Mouse (Mus musculus) CH12.LX (cell line): ENCODE measurements around the gene Camk2b. TPM values are rescaled to one million over a fixed set of nuclear protein-coding genes. Genes with fewer than 3 reads are reported as not detected.

ENCODE experiments used
- DNase-seq: peaks from one replicate; pipeline ENCODE4 v3.0.0-alpha.2; 2013; ENCODE audit errors: extremely low read depth
- H3K27ac ChIP-seq: 2 replicates; pipeline ENCODE4 v1.5.1; 2012; ENCODE audit warnings: low read depth, mild to moderate bottlenecking, control low read depth, moderate library complexity; ENCODE audit not compliant: insufficient read depth
- H3K27me3 ChIP-seq: replicated peaks from 2 replicates; pipeline ENCODE3; 2012; ENCODE audit warnings: inconsistent platforms
- H3K36me3 ChIP-seq, 2 experiments: replicated peaks in 1 of 2; 2 replicates each; pipeline versions ENCODE3 to v1.6.1; 2012; ENCODE audit warnings: inconsistent platforms in 1 of 2, low read length in 1 of 2, mild to moderate bottlenecking in 1 of 2, mixed read lengths in 1 of 2, moderate library complexity in 1 of 2; ENCODE audit not compliant: control insufficient read depth in 1 of 2, insufficient read depth in 1 of 2
- H3K4me1 ChIP-seq, 2 experiments: 2 replicates each; pipeline ENCODE4 v1.6.1; 2012; ENCODE audit warnings: inconsistent platforms in 1 of 2, moderate library complexity in 1 of 2; ENCODE audit not compliant: insufficient read depth in 2 of 2, control insufficient read depth in 1 of 2
- H3K4me2 ChIP-seq: 2 replicates; pipeline ENCODE4 v1.6.1; 2012; ENCODE audit warnings: low read depth, mild to moderate bottlenecking, control low read depth; ENCODE audit not compliant: poor library complexity, insufficient read depth, severe bottlenecking
- H3K4me3 ChIP-seq, 3 experiments: fragments of 150-350 bp in 1 of 3; sonication (generic) in 1 of 3; replicated peaks in 1 of 3; 2 replicates each; pipeline versions ENCODE3 to v1.5.1; 2011 to 2012; ENCODE audit warnings: low read depth in 2 of 3, low read length in 2 of 3, mild to moderate bottlenecking in 2 of 3, moderate library complexity in 2 of 3, control low read depth in 1 of 3, improper control_type of control experiment in 1 of 3, inconsistent platforms in 1 of 3, mixed read lengths in 1 of 3; ENCODE audit not compliant: poor library complexity in 1 of 3
- H3K79me2 ChIP-seq: replicated peaks from 2 replicates; pipeline ENCODE4 v1.6.1; 2012; ENCODE audit warnings: mild to moderate bottlenecking, moderate library complexity; ENCODE audit not compliant: control insufficient read depth, poor library complexity, insufficient read depth, severe bottlenecking; ENCODE audit errors: extremely low read depth
- H3K9ac ChIP-seq: 2 replicates; pipeline ENCODE4 v1.6.1; 2012; ENCODE audit warnings: low read depth, mild to moderate bottlenecking, control low read depth, moderate library complexity; ENCODE audit not compliant: insufficient read depth
- H3K9me3 ChIP-seq: replicated peaks from 2 replicates; pipeline ENCODE3; 2012; ENCODE audit warnings: low read length, inconsistent platforms, mixed read lengths
- CHD1 ChIP-seq: IDR thresholded peaks from 2 replicates; pipeline ENCODE4 v1.6.1; 2012; ENCODE audit warnings: low read depth, low read length, improper control_type of control experiment, inconsistent platforms
- CHD2 ChIP-seq: IDR thresholded peaks from 2 replicates; pipeline ENCODE4 v1.6.1; 2011; ENCODE audit warnings: low read length, improper control_type of control experiment
- CTCF ChIP-seq, 2 experiments: IDR thresholded peaks in 1 of 2; conservative IDR thresholded peaks in 1 of 2; 2 replicates each; pipeline ENCODE4 v1.5.1; 2011 to 2012; ENCODE audit warnings: low read depth in 2 of 2, low read length in 2 of 2, improper control_type of control experiment in 1 of 2, inconsistent platforms in 1 of 2, mild to moderate bottlenecking in 1 of 2, moderate library complexity in 1 of 2
- E2F4 ChIP-seq: IDR thresholded peaks from 2 replicates; pipeline ENCODE4 v1.6.1; 2011; ENCODE audit warnings: low read depth, low read length, improper control_type of control experiment; ENCODE audit not compliant: insufficient replicate concordance
- EP300 ChIP-seq: IDR thresholded peaks from 2 replicates; pipeline ENCODE4 v1.6.1; 2011; ENCODE audit warnings: low read length, improper control_type of control experiment
- JUN ChIP-seq: IDR thresholded peaks from 2 replicates; pipeline ENCODE4 v1.6.1; 2011; ENCODE audit warnings: low read depth, mild to moderate bottlenecking, low read length, improper control_type of control experiment, moderate library complexity; ENCODE audit not compliant: insufficient read depth
- JUND ChIP-seq: conservative IDR thresholded peaks from 2 replicates; pipeline ENCODE4 v1.6.1; 2011; ENCODE audit warnings: low read depth, low read length, improper control_type of control experiment
- MAX ChIP-seq: IDR thresholded peaks from 2 replicates; pipeline ENCODE4 v1.6.1; 2011; ENCODE audit warnings: low read length, improper control_type of control experiment
- MAZ ChIP-seq: IDR thresholded peaks from 2 replicates; pipeline ENCODE4 v1.6.1; 2012; ENCODE audit warnings: low read depth, mild to moderate bottlenecking, inconsistent platforms, low read length, improper control_type of control experiment, moderate library complexity
- MEF2A ChIP-seq: IDR thresholded peaks from 2 replicates; pipeline ENCODE4 v1.6.1; 2014; ENCODE audit warnings: low read depth, mild to moderate bottlenecking, inconsistent platforms, low read length, improper control_type of control experiment, borderline replicate concordance
- MYC ChIP-seq: IDR thresholded peaks from 2 replicates; pipeline ENCODE4 v1.6.1; 2011; ENCODE audit warnings: low read depth, mild to moderate bottlenecking, improper control_type of control experiment, low read length
- PAX5 ChIP-seq: IDR thresholded peaks from 2 replicates; pipeline ENCODE4 v1.6.1; 2012; ENCODE audit warnings: low read length, inconsistent platforms, mixed read lengths
- RAD21 ChIP-seq: IDR thresholded peaks from 2 replicates; pipeline ENCODE4 v1.6.1; 2011; ENCODE audit warnings: low read depth, mild to moderate bottlenecking, low read length, improper control_type of control experiment, moderate library complexity
- SIN3A ChIP-seq: IDR thresholded peaks from 2 replicates; pipeline ENCODE4 v1.6.1; 2012; ENCODE audit warnings: low read length, improper control_type of control experiment, inconsistent platforms
- SMC3 ChIP-seq: IDR thresholded peaks from 2 replicates; pipeline ENCODE4 v1.6.1; 2011; ENCODE audit warnings: low read depth, low read length, improper control_type of control experiment
- TBP ChIP-seq: conservative IDR thresholded peaks from 2 replicates; pipeline ENCODE4 v1.6.1; 2011; ENCODE audit warnings: low read depth, low read length, improper control_type of control experiment
- UBTF ChIP-seq: IDR thresholded peaks from 2 replicates; pipeline ENCODE4 v1.6.1; 2012; ENCODE audit warnings: low read depth, mild to moderate bottlenecking, inconsistent platforms, low read length, improper control_type of control experiment, moderate library complexity
- USF1 ChIP-seq: IDR thresholded peaks from 2 replicates; pipeline ENCODE4 v1.6.1; 2014; ENCODE audit warnings: low read depth, mild to moderate bottlenecking, inconsistent platforms, low read length, improper control_type of control experiment
- USF2 ChIP-seq: conservative IDR thresholded peaks from 2 replicates; pipeline ENCODE4 v1.6.1; 2011; ENCODE audit warnings: low read depth, low read length, improper control_type of control experiment
- ZC3H11A ChIP-seq: IDR thresholded peaks from 2 replicates; pipeline ENCODE4 v1.6.1; 2012; ENCODE audit warnings: low read depth, mild to moderate bottlenecking, inconsistent platforms, low read length, improper control_type of control experiment
- ZMIZ1 ChIP-seq: IDR thresholded peaks from 2 replicates; pipeline ENCODE4 v1.6.1; 2012; ENCODE audit warnings: low read depth, mild to moderate bottlenecking, inconsistent platforms, low read length, improper control_type of control experiment
- ZNF384 ChIP-seq: IDR thresholded peaks from 2 replicates; pipeline ENCODE4 v1.6.1; 2012; ENCODE audit warnings: low read depth, low read length, improper control_type of control experiment, inconsistent platforms
- dilution Hi-C: fragments of 300-500 bp; cut with MboI; formaldehyde crosslinking; loops from 2 replicates; pipeline ENCODE4 v1.14.3; 2020; ENCODE audit warnings: low sequenced_read_pairs; ENCODE audit not compliant: extremely low pct_unique_long_range_greater_than_20kb, extremely low pct_ligation_motif_present
- in situ Hi-C: fragments of 300-500 bp; cut with MboI; formaldehyde crosslinking; loops from 3 replicates; pipeline ENCODE4 v1.14.3; 2019; ENCODE audit warnings: low sequenced_read_pairs, low pct_ligation_motif_present, low pct_unique_long_range_greater_than_20kb, mixed read lengths
- polyA plus RNA-seq: library from polyadenylated mRNA; unstranded; fragments of >175 nt; gene quantifications from 2 replicates; pipeline ENCODE4 v1.2.1, GENCODE M21; 2012; ENCODE audit warnings: low read depth; ENCODE audit not compliant: insufficient read length
- total RNA-seq, 2 experiments: library from RNA; depleted of rRNA; stranded (reverse); fragments of 300-350 nt in 1 of 2; fragments of >200 nt in 1 of 2; gene quantifications; 2 replicates each; pipeline ENCODE4 v1.2.3; 2012 to 2014

The Camk2b gene
- total and polyA plus RNA-seq, 3 experiments = 0.08 to 0.26 (median 0.11) TPM

- Histone ChIP-seq H3K4me1 (peaks cover 17 to 48% of the 10 kb centered on the region in 2 experiments), H3K27me3 (no peaks in the 10 kb centered on the region), H3K36me3 (peaks cover 12 to 21% of the 10 kb centered on the region in 2 experiments), H3K4me2 (no peak overlapping the region), H3K4me3 (no peak overlapping the region), H3K79me2 (peaks cover 34% of the 10 kb centered on the region), H3K9me3 (no peaks in the 10 kb centered on the region), H3K27ac (no peak overlapping the region), H3K9ac (peak overlapping the region; percentile 87; the same call in 1 of the 2 replicates)
- no peak for DNase-seq
- TF ChIP-seq JUN (no peak), CHD1 (no peak)
- in situ Hi-C loops (no loop called here), dilution Hi-C loops (no loop called here)
Measured at GRCm38 (mm10) chr11:5954435-5954834, 111.7 kb downstream of the Camk2b start.

- H3K27ac ChIP-seq = no peak overlapping the region
- H3K27me3 ChIP-seq = no peaks in the 10 kb centered on the region
- dilution Hi-C loops (no loop called here), in situ Hi-C loops (no loop called here)
- H3K36me3 ChIP-seq = peaks cover 5 to 9% of the 10 kb centered on the region in 2 experiments
- H3K9me3 ChIP-seq = no peaks in the 10 kb centered on the region
- H3K4me3 ChIP-seq = no peak overlapping the region
- H3K4me1 ChIP-seq = peaks cover 20 to 57% of the 10 kb centered on the region in 2 experiments
- no peak overlapping the region for H3K9ac ChIP-seq
- TF ChIP-seq SMC3 = peak; percentile 65
- no peak for TF ChIP-seq EP300
- TF ChIP-seq ZC3H11A = peak; percentile 16; the same call in 1 of the 2 replicates
- TF ChIP-seq RAD21 = peak; percentile 88
- peak; percentile 91 for TF ChIP-seq ZNF384
- peak; percentile 95 for TF ChIP-seq MYC
- TF ChIP-seq CTCF (conservative IDR thresholded peaks at IDR 0.05 in 1 of 2, IDR thresholded peaks at IDR 0.05 in 1 of 2; ENCODE audit: low read depth in 2 of 2, low read length in 2 of 2) = peak; percentile 69 to 88; a peak in 3 of 4 replicates
- no peak for TF ChIP-seq USF1
- peak; percentile 72 for DNase-seq
- H3K4me2 ChIP-seq = no peak overlapping the region
- H3K79me2 ChIP-seq = peaks cover 23% of the 10 kb centered on the region
Measured at GRCm38 (mm10) chr11:5953130-5953765, 112.9 kb downstream of the Camk2b start.

- no peak for DNase-seq
- Histone ChIP-seq H3K4me3 (no peak overlapping the region), H3K9ac (no peak overlapping the region), H3K4me2 (no peak overlapping the region), H3K79me2 (peaks cover 17% of the 10 kb centered on the region), H3K4me1 (peaks cover 18 to 49% of the 10 kb centered on the region in 2 experiments), H3K36me3 (peaks cover 2 to 3% of the 10 kb centered on the region in 2 experiments), H3K9me3 (no peaks in the 10 kb centered on the region), H3K27ac (no peak overlapping the region), H3K27me3 (no peaks in the 10 kb centered on the region)
- in situ Hi-C loops = no loop called here
- TF ChIP-seq ZMIZ1 (no peak), CHD2 (no peak), MEF2A (no peak), SMC3 (no peak), JUN (no peak), USF2 (no peak), JUND (no peak), PAX5 (no peak), MAX (no peak), UBTF (no peak), MAZ (no peak), E2F4 (no peak), TBP (no peak), SIN3A (no peak)
- dilution Hi-C loops = no loop called here
Measured at GRCm38 (mm10) chr11:5952501-5952900, 113.7 kb downstream of the Camk2b start.
